Mouse (Mus musculus): ENCODE measurements at regions not wholly inside any gene's neighbourhood (a gene's known extent, or its start where the extent isn't known, plus 50 kb on each side); places are given as distances from the start of the nearest gene placed in this dataset.

DNA sequence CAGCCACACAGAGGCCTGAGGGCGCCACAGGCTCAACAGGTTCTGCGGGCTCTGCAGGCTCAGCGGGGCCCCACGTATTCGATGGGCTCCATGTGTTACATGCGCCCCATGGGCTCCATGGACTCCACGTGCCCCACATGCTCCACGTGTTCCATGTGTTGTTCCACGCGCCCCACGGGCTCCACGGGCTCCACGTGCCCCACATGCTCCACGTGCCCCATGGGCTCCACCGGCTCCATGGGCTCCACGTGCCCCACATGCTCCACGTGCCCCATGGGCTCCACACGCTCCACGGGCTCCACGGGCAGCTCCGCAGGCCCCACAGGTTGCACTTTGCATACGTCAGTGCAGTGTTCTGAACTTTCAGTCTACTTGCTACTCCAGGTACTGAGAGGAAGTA is 114.0 kb upstream of the Map1b start:
- no peak for ATAC-seq

DNA sequence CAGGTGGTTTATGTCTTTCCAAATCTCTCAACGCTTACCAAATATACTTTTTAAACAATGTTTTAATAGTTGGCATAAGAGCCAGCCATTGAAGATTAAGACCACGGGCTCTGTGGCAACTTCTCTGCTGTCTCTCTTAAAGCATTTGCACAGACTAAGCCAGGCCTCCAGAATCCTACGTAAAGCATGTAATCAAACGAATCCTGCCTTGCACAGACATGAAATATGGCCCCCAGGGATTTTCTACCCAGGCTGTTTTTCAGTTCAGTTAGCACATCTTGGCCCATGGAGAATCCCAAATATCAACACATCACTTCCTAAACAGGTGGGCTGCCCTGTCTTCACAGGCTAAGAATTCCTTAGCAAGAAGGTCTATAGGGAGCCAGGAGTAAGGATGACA is 108.9 kb upstream of the Map1b start:
- ATAC-seq = no peak

DNA sequence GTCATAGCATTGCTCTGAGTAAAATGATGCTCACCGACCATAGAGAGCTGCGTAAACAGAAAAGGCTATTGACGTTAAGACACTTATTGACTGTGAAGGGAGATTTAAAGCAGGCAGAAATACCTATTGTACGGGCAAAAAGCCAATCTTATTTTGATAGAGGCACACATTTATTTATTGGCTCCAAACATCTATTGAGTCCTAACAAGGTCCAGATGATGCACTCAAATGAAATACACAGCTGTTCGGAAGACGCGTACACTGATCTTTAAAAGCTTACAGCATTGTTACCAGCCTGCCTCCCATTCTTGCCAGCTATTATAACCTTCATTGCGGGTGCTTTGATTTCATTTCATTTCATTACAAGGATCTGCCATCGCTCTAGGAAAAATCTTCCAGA is 102.0 kb upstream of the Map1b start:
- no peak for ATAC-seq

DNA sequence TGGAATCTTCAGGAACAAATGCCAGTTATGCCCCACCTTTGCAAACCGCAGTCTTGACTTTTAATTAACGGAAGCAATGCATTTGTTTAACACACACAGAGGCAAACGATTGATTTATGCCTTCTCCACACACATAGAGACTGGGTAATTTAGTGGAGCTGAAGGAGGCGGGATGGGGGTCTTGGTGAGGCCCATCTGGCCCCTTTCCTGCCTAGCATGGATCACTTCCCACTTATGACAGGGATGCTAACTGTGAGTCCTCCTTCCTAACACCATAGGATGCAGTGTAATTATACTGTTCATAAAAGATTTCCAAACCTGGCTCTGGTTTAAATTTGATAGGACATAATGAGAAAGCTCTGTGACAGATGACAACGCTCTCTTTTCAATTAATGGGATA is 101.1 kb upstream of the Map1b start:
- ATAC-seq = no peak

DNA sequence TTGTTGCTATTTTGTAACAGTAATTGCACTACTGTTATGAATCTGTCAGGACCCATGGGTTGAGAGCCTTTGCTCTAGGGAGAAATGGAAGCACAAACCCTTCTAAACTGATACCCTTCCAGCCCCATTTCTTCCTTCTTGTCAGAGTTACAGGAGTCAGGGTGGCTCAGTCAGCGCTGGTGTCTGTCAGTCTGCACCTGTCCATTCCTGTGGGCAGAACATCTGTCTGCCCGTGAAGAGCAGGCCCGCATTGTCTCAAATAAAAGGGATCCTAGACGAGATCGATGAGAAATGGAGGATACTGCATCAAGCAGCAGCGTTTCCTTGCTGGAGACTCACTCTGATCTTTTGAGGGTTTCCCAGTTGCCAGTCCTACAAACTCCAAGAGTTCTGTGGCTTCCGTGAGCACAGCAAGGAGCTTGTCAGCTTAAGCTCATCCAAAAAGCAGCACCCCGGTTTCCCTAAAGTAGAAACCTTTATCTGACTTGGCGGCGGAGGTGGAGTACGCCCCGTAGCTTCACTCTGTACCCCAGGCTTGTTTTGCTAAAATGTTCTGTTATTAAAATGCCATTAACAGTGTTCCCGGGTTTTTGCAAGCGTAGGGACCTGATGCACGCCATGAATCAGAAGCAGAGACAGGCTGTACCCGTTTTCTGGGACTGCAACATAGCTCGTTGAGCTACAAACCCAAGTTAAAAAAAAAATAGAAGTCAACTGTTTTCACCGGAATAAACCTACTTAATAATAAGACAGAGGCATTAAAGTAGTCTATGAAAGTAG is 95.6 kb upstream of the Map1b start:
- no peak for ATAC-seq

DNA sequence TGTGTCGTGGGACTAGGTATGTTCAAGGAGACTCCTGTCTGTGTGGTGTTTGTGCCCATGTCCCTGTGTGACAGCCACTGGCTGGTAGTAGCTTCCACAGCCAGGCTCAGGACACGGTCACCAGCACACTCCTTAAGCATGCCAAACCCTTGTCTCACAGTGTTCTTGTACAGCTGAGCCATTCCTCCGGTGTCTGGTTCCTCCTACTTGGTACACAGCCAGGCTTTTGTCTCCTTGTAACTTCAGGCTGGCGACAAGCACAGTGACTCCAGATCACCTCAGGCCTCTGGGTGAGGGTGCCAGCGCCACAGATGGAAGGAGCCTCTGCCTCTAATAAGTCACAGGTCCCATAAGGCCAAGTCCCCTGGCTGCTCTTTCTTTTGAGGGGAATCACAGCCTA is 94.2 kb upstream of the Map1b start:
- ATAC-seq = no peak

DNA sequence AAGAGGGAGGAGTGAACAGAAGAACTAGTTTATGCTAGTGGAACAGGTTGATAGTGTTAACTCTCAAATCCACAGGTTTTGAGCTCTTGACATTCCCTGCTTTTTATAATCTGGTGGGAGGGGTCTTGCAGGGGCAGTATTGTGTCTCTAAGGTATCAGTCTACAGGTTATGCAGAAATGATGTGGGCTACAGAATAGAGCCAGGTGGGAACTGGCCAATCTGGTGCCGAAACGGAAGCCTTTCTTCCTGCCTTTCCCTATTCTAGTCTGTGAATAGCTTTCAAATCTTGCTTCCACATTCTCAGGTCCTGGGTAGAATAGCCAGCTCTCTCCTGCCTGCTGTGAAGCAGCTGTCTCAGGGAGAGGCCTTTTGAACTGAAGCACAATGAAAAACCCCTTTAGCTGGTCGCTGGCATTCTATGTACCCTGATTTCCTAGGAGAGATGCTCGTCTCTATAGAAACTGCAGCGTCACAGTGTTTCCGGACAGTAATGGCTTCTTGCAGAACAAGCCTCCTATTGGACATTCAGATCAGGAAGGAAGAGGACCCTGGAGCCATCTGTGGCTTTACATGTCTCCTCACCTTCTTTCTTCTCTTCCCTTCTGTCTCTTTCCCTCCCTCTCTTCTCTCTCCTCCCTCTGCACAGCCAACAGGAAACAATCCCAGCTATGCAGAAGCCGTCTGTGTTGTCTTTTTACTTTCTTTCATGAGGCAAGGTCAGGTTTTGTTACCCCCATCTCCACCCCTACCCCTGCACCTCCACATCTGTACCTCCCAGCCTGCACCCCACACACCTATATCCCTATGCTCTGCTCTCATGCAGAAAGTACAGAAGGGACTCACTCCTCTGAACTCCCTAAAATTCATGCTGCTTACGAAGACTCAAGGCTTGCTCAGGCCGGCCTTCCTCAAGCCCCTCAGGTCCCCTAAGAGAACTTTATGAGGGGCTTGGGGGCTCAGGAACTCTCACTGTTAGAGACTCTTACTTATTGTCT is 93.1 kb upstream of the Map1b start:
- ATAC-seq = no peak

DNA sequence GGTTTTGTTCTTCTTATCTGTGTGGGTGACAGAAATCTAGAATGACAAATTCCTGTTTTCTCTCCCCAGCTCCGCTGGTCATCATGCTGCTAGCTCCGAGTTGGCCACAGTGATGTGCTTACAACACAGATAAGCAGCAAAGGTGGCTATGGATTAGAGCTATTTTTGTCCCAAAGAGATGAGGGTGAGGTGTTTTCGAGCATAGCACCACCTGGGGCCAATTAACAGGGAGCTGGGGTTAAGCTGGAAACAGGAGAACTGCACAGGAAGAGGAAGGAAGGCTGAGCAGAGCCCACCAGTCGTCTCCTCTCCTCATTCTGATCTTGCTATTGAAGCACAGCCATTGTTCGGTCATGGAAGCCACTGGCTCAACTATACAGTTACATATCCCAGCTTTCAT is 92.3 kb upstream of the Map1b start:
- ATAC-seq = no peak

DNA sequence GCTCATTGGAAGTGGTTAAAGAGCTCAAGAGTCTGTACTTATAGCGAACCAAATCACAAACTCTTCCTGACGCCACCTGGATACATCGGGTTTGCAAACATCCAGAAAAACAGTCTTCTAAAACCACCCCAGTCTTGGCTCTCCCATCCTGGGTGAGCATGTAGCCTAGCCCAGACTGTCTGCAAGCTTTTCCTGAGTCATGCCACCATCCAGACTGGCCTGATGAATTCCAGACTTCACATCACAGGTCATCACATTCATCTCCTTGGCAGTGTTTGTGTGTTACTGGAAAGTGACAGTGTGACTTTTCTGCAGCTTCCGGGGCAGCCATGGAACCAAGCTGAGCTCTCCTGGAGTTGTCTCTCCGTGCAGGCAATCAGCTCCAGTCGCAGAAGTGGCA is 90.9 kb upstream of the Map1b start:
- no peak for ATAC-seq

DNA sequence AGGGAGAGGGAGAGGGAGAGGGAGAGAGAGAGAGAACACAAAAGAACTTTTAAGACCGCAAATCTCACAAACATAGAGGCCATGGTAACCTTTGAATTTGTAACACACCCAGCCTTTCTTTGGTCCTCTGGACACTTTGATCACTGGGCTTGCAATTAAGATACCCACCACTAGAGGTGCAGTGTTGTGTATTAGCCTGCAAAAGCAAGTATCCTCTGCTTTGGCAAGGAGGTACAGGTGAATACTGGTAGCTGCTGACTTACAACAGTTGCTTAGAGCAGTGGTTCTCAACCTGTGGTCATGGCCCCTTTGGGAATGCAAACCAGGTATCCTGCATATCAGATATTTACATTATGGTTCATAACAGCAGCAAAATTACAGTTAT is 90.3 kb upstream of the Map1b start:
- no peak for ATAC-seq

DNA sequence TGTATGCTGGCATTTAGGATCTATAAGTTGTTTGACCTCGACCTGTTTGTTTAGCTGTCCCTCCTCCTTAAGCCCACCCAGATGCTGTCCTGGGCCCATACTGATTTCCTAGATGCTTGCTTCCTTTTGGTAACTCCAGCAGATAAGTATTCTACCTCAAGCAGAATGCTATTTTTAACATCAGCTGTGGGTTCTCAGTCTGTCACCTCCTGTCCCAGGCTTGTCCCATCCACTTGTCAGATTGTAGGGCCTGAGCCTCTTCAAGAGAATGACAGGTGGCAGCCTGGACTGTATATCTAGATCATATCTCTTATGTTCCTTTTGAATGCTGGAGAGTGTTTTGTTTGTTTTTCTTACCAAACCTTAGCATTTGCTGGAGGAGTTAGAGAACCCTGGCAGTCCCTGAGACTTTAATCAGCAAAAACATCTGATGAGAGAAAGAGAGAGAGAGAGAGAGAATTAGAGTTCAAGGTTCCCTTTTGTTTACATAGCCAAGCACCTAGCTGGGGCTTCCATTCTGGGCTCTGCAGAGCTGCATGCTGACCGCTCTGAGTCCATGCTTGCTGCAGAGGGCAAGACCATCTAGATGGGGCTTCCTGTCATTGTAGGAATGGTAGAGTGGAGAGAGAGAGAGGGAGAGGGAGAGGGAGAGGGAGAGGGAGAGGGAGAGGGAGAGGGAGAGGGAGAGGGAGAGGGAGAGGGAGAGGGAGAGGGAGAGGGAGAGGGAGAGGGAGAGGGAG is 89.7 kb upstream of the Map1b start:
- no peak for ATAC-seq

DNA sequence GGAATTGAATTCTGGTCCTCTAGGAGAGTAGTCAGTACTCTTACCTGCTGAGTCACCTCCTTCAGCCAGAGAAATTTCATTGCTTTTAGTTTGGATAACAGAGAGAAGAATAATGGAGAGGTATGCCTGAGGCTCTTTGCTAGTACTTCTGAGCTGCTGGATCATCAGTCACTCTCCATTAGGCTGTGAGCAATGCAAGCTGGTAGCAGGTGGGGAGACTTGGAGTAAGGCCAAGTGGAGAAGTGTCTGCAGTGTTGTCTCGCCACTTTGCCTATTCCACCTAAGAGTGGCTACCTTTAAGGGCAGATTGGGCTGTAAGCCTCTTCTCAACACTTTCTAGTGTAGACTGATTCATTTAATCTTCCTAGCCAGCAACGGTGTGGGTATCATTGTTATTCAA is 81.6 kb upstream of the Map1b start:
- no peak for ATAC-seq

DNA sequence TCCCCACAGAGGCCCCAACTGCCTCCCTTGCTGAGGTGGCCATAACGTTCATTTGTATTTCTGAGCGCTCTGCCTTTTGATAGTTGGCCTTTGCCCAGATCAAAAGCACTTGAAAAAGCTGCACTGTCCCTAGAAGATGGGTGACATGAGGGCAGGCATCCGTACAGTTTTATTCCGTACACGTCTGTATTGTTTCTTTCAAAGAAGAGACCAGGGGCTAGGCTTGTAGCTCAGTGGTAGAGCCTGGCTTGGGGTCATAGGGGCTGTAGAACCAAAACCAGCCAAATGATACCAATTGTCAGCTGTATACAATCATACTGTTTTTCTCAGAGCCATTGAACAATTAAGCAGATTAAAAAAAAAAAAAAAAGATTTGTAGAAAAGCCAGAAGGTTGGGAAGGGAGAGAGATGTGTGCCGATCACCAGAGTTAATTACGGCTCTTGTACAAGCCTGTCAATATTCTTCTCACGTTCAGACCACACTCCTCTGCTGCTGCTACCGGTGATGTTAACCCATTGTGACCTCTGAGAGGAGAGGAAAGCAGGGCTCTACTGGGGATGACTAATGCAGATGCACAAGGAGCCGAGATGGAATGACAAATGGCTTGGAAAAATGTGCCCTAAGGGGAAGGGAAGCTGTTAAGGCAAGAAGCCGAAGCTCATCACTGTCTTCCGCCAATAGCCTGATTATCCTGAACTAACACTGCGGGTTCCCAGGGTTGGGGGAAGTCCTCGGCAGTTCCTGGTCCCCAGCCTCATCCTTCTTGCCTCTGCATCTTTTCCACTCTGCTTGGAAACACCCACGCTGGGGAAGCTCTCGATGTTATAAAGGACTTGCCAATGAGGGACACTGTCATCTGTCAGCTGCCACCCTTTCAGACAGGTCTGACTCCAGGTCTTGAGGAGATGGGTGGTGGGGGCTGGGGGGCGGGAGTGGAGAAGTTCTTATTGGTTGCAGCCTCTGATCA is 77.8 kb upstream of the Map1b start:
- ATAC-seq = no peak

DNA sequence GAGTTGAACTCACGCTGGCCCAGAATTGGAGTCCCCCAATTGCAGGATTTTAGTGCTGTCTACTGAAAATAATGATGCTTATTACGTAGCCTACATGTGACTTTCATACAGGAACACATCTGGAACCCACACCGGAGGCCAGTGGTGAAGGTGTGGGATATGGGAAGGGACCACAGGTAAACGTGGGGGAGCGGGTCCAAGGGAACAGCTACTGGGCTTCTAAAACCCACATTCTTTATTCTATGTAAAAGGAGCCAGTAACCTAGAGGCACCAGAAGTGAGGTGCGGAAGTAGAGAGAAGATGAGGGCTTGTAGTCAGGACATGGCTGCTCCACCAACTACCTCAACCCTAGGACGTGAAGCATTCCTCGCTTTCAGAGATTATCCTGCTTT is 76.9 kb upstream of the Map1b start:
- no peak for ATAC-seq

DNA sequence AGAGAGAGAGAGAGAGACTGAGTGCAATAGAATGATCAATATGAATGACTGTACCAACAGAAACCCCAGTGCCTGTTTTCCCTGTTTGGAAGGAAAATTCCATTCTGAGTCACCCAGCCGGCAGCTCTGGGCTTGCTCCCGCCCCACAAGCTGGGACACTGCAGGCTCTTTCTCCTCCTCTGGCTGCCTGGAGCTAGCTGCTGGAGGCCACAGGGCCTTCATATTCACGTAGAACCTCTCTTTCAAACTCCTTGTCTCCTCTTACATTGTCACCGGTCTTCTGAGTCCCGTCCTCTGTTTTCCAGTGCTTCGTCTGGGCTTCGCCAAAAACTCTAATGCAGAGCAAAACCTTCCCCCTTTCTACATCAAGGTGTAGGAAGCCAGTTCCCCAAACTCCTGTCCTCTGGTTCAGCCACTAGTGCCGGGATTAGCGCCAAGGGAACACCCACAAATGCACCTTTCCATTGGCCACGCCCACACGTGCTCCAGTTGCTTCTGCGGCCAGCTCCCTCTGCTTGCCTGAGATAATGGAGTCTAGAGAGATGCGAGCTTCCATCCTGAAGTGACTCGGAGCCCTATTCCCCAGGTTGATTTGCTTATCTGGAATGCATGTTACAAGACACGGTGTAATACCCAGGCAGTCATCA is 76.4 kb upstream of the Map1b start:
- ATAC-seq = no peak

DNA sequence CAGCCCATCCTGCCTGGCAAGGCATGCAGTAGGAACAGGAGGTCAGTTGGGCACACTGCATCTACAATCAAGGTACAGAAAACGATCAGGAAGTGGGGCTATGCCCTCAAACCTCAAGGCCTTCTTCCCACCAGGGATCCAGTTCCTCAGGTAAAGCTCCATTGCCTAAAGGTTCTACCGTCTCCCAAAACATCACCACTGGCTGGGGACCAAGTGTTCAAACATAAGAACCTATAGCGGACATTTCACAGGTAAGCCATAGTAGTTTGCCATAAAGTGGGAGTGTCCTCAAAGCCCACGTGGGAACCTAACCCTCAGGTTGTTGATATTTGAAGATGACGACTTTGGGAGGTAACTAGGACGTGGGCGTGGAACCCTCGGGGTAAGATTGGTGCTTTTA is 72.3 kb upstream of the Map1b start:
- ATAC-seq = no peak

DNA sequence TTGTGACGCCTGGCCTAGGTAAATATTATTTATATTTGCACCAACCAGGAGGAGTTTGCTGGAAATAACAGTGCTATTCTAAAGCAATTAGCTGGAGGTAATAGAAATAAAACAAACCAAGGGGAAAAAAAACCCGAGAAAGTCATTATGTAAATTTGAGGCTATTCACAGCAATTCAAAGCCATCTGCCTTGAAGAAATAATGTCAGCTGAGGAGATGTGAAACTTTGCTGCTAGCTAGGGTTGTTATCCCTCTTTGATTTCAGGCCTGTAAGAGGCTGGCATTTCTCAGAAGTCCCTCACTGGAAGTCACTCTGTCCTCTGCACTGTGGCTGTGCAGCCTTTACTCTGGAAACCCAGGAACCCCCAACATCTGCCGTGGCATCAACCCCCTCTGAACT is 67.5 kb upstream of the Map1b start:
- no peak for ATAC-seq

DNA sequence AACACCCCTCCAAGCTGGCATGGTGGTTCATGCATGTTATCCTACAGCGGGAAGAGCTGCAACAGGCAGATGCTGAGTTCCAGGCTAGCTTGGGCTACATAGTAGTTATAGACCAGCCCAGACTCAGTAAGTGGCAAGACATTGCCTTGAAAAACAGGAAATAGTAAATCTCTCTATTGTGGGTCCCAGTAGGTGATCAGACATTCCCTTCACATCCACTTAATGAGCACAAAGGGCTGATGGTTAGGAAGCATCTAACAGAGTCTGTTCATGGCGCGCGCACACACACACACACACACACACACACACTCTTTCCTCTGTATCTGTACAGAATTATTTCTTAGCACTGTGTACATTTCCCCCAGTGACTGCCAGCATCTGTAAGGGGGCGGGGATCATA is 64.0 kb upstream of the Map1b start:
- ATAC-seq = no peak

DNA sequence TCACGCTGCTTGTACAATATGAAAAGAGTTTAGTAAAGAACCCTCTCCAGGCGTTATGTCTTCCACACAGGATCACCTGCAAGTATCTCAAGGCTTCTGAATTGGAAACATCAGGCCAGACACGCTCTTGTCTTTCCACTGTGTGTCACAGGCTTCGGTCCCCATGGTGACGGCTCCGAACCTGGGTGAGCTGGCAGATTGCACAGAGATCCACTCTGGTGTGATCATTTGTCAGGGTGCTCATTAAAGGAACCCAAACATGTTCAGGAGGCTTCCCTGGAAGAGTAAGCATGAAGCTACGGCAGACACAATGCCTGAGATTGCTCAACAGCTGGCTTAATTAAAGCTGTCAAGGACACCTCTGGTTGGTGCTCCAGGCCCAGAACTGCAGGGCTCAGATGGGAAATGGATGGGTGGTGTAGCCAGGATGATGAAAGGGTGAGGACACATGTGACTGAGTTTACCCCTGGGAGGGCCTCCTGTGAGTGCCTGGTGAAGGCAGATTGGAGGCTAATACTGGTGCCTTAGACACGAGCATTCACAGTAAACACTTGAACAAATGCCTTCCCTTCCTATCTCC is 63.3 kb upstream of the Map1b start:
- ATAC-seq = no peak

DNA sequence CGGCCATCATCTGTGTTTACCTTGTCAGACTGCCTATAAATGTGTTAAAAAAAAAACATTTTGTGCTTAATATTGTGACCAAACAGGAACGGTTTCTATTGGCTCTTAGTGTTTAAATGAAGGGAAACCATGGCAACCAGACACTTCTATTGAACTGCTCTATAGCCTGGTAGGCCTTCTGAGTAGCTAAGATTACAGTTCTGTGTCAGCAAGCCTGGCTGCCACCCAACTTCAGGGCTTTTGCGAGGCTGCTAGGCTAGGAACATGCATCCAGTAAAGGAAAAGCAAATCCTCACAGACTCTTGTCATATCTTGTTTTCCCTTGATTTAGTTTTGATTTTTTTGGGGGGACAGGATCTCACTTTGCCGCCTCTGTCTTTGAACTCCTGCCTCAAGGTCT is 61.3 kb upstream of the Map1b start:
- no peak for ATAC-seq

DNA sequence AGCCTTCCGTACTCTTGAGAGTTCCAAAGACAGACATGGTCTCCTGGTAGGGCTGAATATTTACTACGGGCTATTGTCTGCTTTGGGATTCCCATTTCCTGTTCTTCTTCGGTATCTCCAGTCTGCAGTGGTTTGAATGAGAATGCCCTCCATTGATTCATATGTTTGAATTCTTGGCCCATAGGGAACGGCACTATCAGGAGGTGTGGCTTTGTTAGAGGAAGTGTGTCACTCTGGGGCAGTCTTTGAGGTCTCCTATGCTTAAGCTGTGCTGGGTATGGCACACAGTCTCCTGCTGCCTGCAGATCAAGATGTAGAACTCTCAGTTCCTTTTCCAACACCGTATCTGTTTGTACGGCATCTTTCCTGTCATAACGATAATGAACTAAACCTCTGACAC is 56.7 kb upstream of the Map1b start:
- no peak for ATAC-seq
